Mouse (Mus musculus) MEL (cell line): ENCODE measurements around the gene Cnfn. TPM values are rescaled to one million over a fixed set of nuclear protein-coding genes. Genes with fewer than 3 reads are reported as not detected.

Experiments used
- DNase-seq: peaks from one replicate; pipeline ENCODE4 v3.0.0; 2011; ENCODE audit warnings: low read depth, low spot score
- H3K27ac ChIP-seq: 2 replicates; pipeline ENCODE4 v1.5.1; 2012; ENCODE audit warnings: low read depth, mild to moderate bottlenecking, control low read depth, low read length, moderate library complexity; ENCODE audit not compliant: control insufficient read depth
- H3K27me3 ChIP-seq, 2 experiments: fragments of 150-350 bp in 1 of 2; sonication (generic) in 1 of 2; 2 replicates each; pipeline ENCODE4 v1.6.1; 2012; ENCODE audit warnings: low read length in 2 of 2, mild to moderate bottlenecking in 2 of 2, improper control_type of control experiment in 1 of 2, moderate library complexity in 1 of 2; ENCODE audit not compliant: insufficient read depth in 2 of 2, control insufficient read depth in 1 of 2
- H3K36me3 ChIP-seq, 2 experiments: 2 replicates each; pipeline ENCODE4 v1.6.1; 2012 to 2014; ENCODE audit warnings: low read length in 2 of 2, improper control_type of control experiment in 1 of 2, inconsistent platforms in 1 of 2, mild to moderate bottlenecking in 1 of 2; ENCODE audit not compliant: insufficient read depth in 2 of 2, control insufficient read depth in 1 of 2
- H3K4me1 ChIP-seq, 2 experiments: fragments of 150-350 bp in 1 of 2; sonication (generic) in 1 of 2; 2 replicates each; pipeline ENCODE4 v1.6.1; 2012; ENCODE audit warnings: low read length in 2 of 2, improper control_type of control experiment in 1 of 2, mild to moderate bottlenecking in 1 of 2; ENCODE audit not compliant: insufficient read depth in 2 of 2, control insufficient read depth in 1 of 2
- H3K4me3 ChIP-seq, 2 experiments: fragments of 150-350 bp in 1 of 2; sonication (generic) in 1 of 2; 2 replicates each; pipeline ENCODE4 v1.5.1; 2012; ENCODE audit warnings: low read depth in 2 of 2, low read length in 2 of 2, mild to moderate bottlenecking in 2 of 2, moderate library complexity in 2 of 2, control low read depth in 1 of 2, improper control_type of control experiment in 1 of 2; ENCODE audit not compliant: control insufficient read depth in 1 of 2, insufficient read depth in 1 of 2
- H3K79me2 ChIP-seq: 2 replicates; pipeline ENCODE4 v1.6.1; 2012; ENCODE audit warnings: mild to moderate bottlenecking, low read length, moderate library complexity; ENCODE audit not compliant: control insufficient read depth, poor library complexity, insufficient read depth
- H3K9ac ChIP-seq: 2 replicates; pipeline ENCODE4 v1.6.1; 2012; ENCODE audit warnings: low read depth, mild to moderate bottlenecking, control low read depth, low read length, moderate library complexity; ENCODE audit not compliant: control insufficient read depth, poor library complexity, severe bottlenecking
- H3K9me3 ChIP-seq: fragments of 150-350 bp; sonication (generic); replicated peaks from 2 replicates; pipeline ENCODE4 v1.6.1; 2012; ENCODE audit warnings: mild to moderate bottlenecking, low read length, improper control_type of control experiment, moderate library complexity; ENCODE audit not compliant: insufficient read depth
- CTCF ChIP-seq, 3 experiments: IDR thresholded peaks in 2 of 3; conservative IDR thresholded peaks in 1 of 3; 2 replicates each; pipeline ENCODE4 v1.5.1; 2011 to 2012; ENCODE audit warnings: low read length in 3 of 3, low read depth in 2 of 3, mild to moderate bottlenecking in 2 of 3, improper control_type of control experiment in 1 of 3, inconsistent platforms in 1 of 3, mixed read lengths in 1 of 3, moderate library complexity in 1 of 3; ENCODE audit not compliant: control insufficient read depth in 1 of 3, insufficient read depth in 1 of 3, poor library complexity in 1 of 3, severe bottlenecking in 1 of 3
- EP300 ChIP-seq, 2 experiments: IDR thresholded peaks; 2 replicates each; pipeline ENCODE4 v1.6.1; 2011; ENCODE audit warnings: improper control_type of control experiment in 2 of 2, low read length in 2 of 2, low read depth in 1 of 2, mild to moderate bottlenecking in 1 of 2
- MAX ChIP-seq: IDR thresholded peaks from 2 replicates; pipeline ENCODE4 v1.6.1; 2011; ENCODE audit warnings: low read length, improper control_type of control experiment
- MEF2A ChIP-seq: IDR thresholded peaks from 2 replicates; pipeline ENCODE4 v1.6.1; 2014; ENCODE audit warnings: low read depth, mild to moderate bottlenecking, inconsistent platforms, low read length, improper control_type of control experiment; ENCODE audit not compliant: poor library complexity, insufficient replicate concordance, severe bottlenecking; ENCODE audit errors: extremely low read depth
- MYB ChIP-seq: IDR thresholded peaks from 2 replicates; pipeline ENCODE4 v1.6.1; 2011; ENCODE audit warnings: mild to moderate bottlenecking, low read depth, low read length, improper control_type of control experiment
- POLR2A ChIP-seq, 2 experiments: IDR thresholded peaks; 2 replicates each; pipeline ENCODE4 v1.6.1; 2011 to 2012; ENCODE audit warnings: low read length in 2 of 2, mild to moderate bottlenecking in 2 of 2, control low read depth in 1 of 2, improper control_type of control experiment in 1 of 2, low read depth in 1 of 2, moderate library complexity in 1 of 2; ENCODE audit not compliant: control insufficient read depth in 1 of 2, insufficient read depth in 1 of 2, poor library complexity in 1 of 2
- POLR2AphosphoS2 ChIP-seq: IDR thresholded peaks from 2 replicates; pipeline ENCODE4 v1.6.1; 2011; ENCODE audit warnings: low read length, improper control_type of control experiment
- RCOR1 ChIP-seq: IDR thresholded peaks from 2 replicates; pipeline ENCODE4 v1.6.1; 2012; ENCODE audit warnings: low read depth, mild to moderate bottlenecking, inconsistent platforms, low read length, improper control_type of control experiment
- SMC3 ChIP-seq: IDR thresholded peaks from 2 replicates; pipeline ENCODE4 v1.6.1; 2011; ENCODE audit warnings: low read depth, low read length, improper control_type of control experiment
- TBP ChIP-seq: IDR thresholded peaks from 2 replicates; pipeline ENCODE4 v1.8.0; 2011; ENCODE audit warnings: low read depth, low read length, improper control_type of control experiment
- TCF12 ChIP-seq: IDR thresholded peaks from 2 replicates; pipeline ENCODE4 v1.6.1; 2014; ENCODE audit warnings: low read depth, mild to moderate bottlenecking, inconsistent platforms, low read length, improper control_type of control experiment, moderate library complexity
- ZC3H11A ChIP-seq: IDR thresholded peaks from 2 replicates; pipeline ENCODE4 v1.6.1; 2012; ENCODE audit warnings: low read depth, mild to moderate bottlenecking, inconsistent platforms, low read length, improper control_type of control experiment
- ZKSCAN1 ChIP-seq: IDR thresholded peaks from 2 replicates; pipeline ENCODE4 v1.6.1; 2012; ENCODE audit warnings: low read depth, mild to moderate bottlenecking, inconsistent platforms, low read length, improper control_type of control experiment, moderate library complexity
- ZNF384 ChIP-seq: IDR thresholded peaks from 2 replicates; pipeline ENCODE4 v1.6.1; 2012; ENCODE audit warnings: low read depth, mild to moderate bottlenecking, inconsistent platforms, low read length, improper control_type of control experiment
- polyA plus RNA-seq, 2 experiments: library from polyadenylated mRNA; stranded (reverse) in 1 of 2; unstranded in 1 of 2; fragments of >175 nt in 1 of 2; fragments of >200 nt in 1 of 2; gene quantifications; 2 replicates each; pipeline versions ENCODE4 v1.2.1 to v1.2.4; 2012; ENCODE audit warnings: low replicate concordance in 2 of 2, low read depth in 1 of 2; ENCODE audit not compliant: insufficient read length in 2 of 2, insufficient read depth in 1 of 2, missing spikeins in 1 of 2
- total RNA-seq: library from RNA; depleted of rRNA; stranded (reverse); fragments of 300-350 nt; gene quantifications from 2 replicates; pipeline ENCODE4 v1.2.3, GENCODE M21; 2012

Cnfn gene
- total and polyA plus RNA-seq, 3 experiments, result not detected

DNA sequence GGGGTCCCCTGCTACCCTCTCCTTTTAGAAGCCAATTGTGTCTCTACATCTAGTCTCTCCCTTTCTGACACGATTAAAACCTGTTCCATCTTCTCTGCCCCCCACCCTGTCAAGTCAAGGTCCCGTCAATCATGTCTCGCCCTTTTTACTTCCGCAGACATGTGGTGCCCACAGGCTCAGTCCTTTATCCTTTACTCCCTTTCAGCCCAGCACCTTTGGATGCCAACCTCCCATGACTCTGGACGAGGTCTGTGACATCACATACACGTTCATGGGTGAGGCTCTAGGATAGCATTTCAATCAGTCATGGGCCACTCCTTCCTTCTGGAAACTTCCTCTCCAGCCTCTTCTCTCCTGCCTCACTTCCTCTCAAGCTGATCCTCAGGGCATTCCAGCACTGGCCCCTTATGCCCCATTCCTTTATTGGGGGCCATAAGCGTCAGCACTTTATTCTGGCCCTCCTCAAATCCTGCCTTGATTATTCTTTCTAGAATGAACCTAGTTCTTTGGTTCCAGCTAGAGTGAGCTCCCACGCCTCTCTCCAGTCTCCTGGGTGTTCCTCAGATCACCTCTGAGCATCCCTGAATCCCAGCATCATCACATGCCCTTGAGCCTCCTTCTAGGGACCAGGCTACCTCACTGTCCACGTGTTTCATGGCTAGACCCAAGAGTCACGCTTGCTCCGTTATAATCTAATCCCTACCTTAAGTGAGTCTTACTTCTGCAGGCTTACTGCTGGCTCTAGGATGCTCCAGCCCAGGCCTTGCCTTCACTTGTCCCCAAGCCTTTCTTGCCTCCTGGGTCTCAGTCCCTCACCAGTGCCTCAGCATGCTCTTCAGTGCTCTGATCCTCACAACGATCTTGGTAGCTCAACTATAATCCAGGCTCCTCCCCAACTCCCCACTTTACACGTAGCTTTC, 8.9 kb upstream of the Cnfn start:
- H3K4me1 ChIP-seq, result no peaks in the 10 kb centered on the region
- no peaks in the 10 kb centered on the region for H3K36me3 ChIP-seq
- no peak overlapping the region for H3K9ac ChIP-seq
- no peaks in the 10 kb centered on the region for H3K79me2 ChIP-seq
- no peak for DNase-seq
- no peaks in the 10 kb centered on the region for H3K27me3 ChIP-seq
- no peak overlapping the region for H3K27ac ChIP-seq
- no peak overlapping the region for H3K4me3 ChIP-seq
- TF ChIP-seq MYB, result no peak
- no peak for TF ChIP-seq EP300 (IDR thresholded peaks at IDR 0.05; ENCODE audit: low read depth in 1 of 2, low read length in 2 of 2)
- TF ChIP-seq ZNF384, result no peak
- TF ChIP-seq POLR2AphosphoS2, result no peak
- no peak for TF ChIP-seq ZC3H11A
- no peak for TF ChIP-seq TBP
- TF ChIP-seq SMC3, result no peak
- TF ChIP-seq MAX, result no peak
- no peak for TF ChIP-seq ZKSCAN1
- no peak for TF ChIP-seq MEF2A
- TF ChIP-seq RCOR1, result no peak
- TF ChIP-seq POLR2A (IDR thresholded peaks at IDR 0.05; ENCODE audit: control insufficient read depth in 1 of 2, insufficient read depth in 1 of 2, low read depth in 1 of 2, low read length in 2 of 2, poor library complexity in 1 of 2), result no peak
- no peaks in the 10 kb centered on the region for H3K9me3 ChIP-seq

GRCm38 (mm10) chr7:25377100-25377700, 7.7 kb upstream of the Cnfn start:
- peak; percentile 31 for DNase-seq
- Histone ChIP-seq H3K9me3 (no peaks in the 10 kb centered on the region), H3K79me2 (no peaks in the 10 kb centered on the region), H3K27me3 (no peaks in the 10 kb centered on the region), H3K4me1 (0 out of 4 replicates have a peak, but pooled peaks cover 0 to 3% of the 10 kb centered on the region in 2 experiments), H3K27ac (no peak overlapping the region), H3K36me3 (no peaks in the 10 kb centered on the region), H3K4me3 (peak overlapping the region; percentile 54 to 80), H3K9ac (peak overlapping the region; percentile 40; the same call in 1 of the 2 replicates)
- TF ChIP-seq TCF12, result no peak
- TF ChIP-seq CTCF (IDR thresholded peaks at IDR 0.05 in 2 of 3, conservative IDR thresholded peaks at IDR 0.05 in 1 of 3; ENCODE audit: control insufficient read depth in 1 of 3, insufficient read depth in 1 of 3, low read depth in 2 of 3, low read length in 3 of 3, poor library complexity in 1 of 3, severe bottlenecking in 1 of 3), result peak in 1 of 3 experiments; percentile 15; a peak in 2 of 6 replicates
